Mouse (Mus musculus) kidney, adult 2 months (tissue): Measurements from ENCODE around the gene Pdilt. TPM values are rescaled to one million over a fixed set of nuclear protein-coding genes. Genes with fewer than 3 reads are reported as not detected.
"Not testable (repeated sequence)": the region's sequence is repeated elsewhere in the genome, so short reads cannot be mapped to it uniquely, and the experiment has no call there.

Experiments used
- DNase-seq: peaks from one replicate; pipeline ENCODE4 v3.0.0; 2021
- H3K27ac ChIP-seq: fragments of 200-500 bp; 2 replicates; pipeline ENCODE4 v1.5.1; 2012; ENCODE audit warnings: low read depth, low read length, control low read depth, inconsistent platforms; ENCODE audit not compliant: insufficient read depth
- H3K27me3 ChIP-seq: fragments of 200-500 bp; replicated peaks from 2 replicates; pipeline ENCODE4 v1.6.1; 2012; ENCODE audit warnings: mild to moderate bottlenecking, moderate library complexity, low read length, inconsistent platforms; ENCODE audit not compliant: control insufficient read depth, insufficient read depth
- H3K36me3 ChIP-seq: fragments of 200-500 bp; 2 replicates; pipeline ENCODE4 v1.6.1; 2012; ENCODE audit warnings: mild to moderate bottlenecking, moderate library complexity, low read length, inconsistent platforms; ENCODE audit not compliant: control insufficient read depth, insufficient read depth
- H3K4me1 ChIP-seq: fragments of 200-500 bp; 2 replicates; pipeline ENCODE4 v1.6.1; 2011; ENCODE audit warnings: low read length; ENCODE audit not compliant: control insufficient read depth, insufficient read depth
- H3K4me3 ChIP-seq: fragments of 200-500 bp; 2 replicates; pipeline ENCODE4 v1.5.1; 2011; ENCODE audit warnings: mild to moderate bottlenecking, low read depth, low read length, control low read depth; ENCODE audit not compliant: insufficient read depth
- CTCF ChIP-seq: fragments of 200-500 bp; conservative IDR thresholded peaks from 2 replicates; pipeline ENCODE4 v1.5.1; 2011; ENCODE audit warnings: low read depth, mild to moderate bottlenecking, control low read depth, low read length, moderate library complexity, mixed read lengths; ENCODE audit not compliant: insufficient read depth, insufficient read length
- POLR2A ChIP-seq: fragments of 200-500 bp; IDR thresholded peaks from one replicate; pipeline ENCODE4 v1.6.1; 2011; ENCODE audit warnings: low read depth, low read length, control low read depth
- WGBS: fragments of 180-500 bp; shearing (Covaris S2); methylation state at CpG from one replicate; pipeline ENCODE4 v1.1.7; 2018; 5-methylcytosine and 5-hydroxymethylcytosine counted together
- polyA plus RNA-seq: library from polyadenylated mRNA; depleted of rRNA; stranded (reverse); fragments of >200 nt; gene quantifications from 2 replicates; pipeline ENCODE4 v1.2.3, GENCODE M21; 2012; rRNA removed

The Pdilt gene
- polyA plus RNA-seq, result 1.4 and 2.2 TPM in 2 replicates

DNA sequence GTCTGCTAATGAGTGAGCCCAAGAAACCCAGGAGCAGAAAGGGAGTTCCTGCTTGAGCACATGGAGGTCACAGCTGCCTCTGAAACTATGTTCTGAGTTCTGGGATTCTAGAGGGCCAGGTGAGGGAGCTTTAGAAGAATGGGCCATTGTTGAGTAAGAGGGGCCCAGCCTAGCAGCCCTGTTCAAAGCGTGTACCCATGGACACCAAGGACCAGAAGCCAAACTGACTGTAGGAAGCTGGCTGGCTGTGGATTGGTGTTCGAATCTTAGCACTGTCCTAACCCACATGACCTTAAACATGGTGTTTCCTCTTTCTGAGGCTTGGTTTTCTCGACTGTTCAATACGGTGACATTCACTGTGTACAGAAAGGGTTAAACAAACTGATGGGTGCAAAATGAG is at the start of gene Pdilt:
TSS of gene Pdilt (minus strand) at position 101 of the 400 bp plus-strand sequence.
- peaks cover 36% of the 10 kb centered on the region for H3K4me1 ChIP-seq
- TF ChIP-seq CTCF, result no peak
- no peak for TF ChIP-seq POLR2A
- no peaks in the 10 kb centered on the region for H3K27me3 ChIP-seq
- H3K27ac ChIP-seq, result peak within 1 kb of the TSS; percentile 93
- no peak within 1 kb of the TSS for H3K4me3 ChIP-seq
- DNase-seq, result no peak
- WGBS, result 71% methylated on average over 4 of the region's 4 CpGs
- no peaks in the 10 kb centered on the region for H3K36me3 ChIP-seq

DNA sequence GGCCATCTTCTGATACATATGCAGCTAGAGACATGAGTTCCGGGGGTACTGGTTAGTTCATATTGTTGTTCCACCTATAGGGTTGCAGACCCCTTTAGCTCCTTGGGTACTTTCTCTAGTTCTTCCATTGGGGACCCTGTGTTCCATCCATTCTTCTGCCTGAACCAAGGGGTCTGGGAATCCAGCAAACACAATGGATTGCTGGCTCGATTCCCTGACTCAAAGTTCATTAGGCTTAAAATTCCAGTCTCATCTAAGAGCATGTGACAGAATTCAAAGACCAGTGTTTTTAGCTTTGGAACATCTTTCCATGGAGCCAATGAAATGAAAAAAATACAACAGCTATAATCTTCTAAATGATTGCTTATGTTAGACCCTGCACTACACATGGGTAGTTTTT is 39.2 kb upstream of the Pdilt start:
- WGBS, result 61% methylated on average over 2 of the region's 2 CpGs
- peak; percentile 76 for DNase-seq
- H3K27ac ChIP-seq, result peak overlapping the region; percentile 92

DNA sequence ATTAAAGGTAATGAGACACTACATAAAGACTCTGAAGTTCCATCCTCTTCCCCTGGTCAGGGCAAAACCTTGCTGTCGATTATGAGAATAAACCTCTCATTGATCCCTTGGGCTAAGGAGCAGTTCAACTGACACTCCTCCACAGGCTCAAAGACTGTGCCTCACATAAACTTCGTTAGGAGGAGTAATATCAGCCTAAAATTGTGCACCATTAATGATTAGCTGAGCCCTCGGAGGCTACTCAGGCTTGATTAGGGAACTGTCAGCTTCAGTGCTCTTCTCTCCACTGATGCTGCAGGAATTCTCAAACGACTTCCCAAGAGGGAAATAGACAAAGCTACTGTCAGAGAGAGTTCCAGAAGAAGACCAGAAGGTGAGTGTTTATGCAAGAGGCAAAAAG is 38.2 kb upstream of the Pdilt start:
- peak overlapping the region; percentile 70 for H3K4me3 ChIP-seq
- H3K36me3 ChIP-seq, result peaks cover 14% of the 10 kb centered on the region; the same call in 1 of the 2 replicates
- no peak for TF ChIP-seq CTCF
- no peak for TF ChIP-seq POLR2A
- H3K27ac ChIP-seq, result peak overlapping the region; percentile 98
- no peaks in the 10 kb centered on the region for H3K27me3 ChIP-seq
- H3K4me1 ChIP-seq, result peaks cover 23% of the 10 kb centered on the region
- peak; percentile 77 for DNase-seq
- 27% methylated on average over 4 of the region's 4 CpGs for WGBS

More for the DNA sequence above, 39.2 kb upstream of the Pdilt start:
- Histone ChIP-seq H3K4me1 (peaks cover 25% of the 10 kb centered on the region), H3K4me3 (peak overlapping the region; percentile 79), H3K36me3 (peaks cover 16% of the 10 kb centered on the region; the same call in 1 of the 2 replicates)
- H3K27me3 ChIP-seq, result not testable (repeated sequence)

DNA sequence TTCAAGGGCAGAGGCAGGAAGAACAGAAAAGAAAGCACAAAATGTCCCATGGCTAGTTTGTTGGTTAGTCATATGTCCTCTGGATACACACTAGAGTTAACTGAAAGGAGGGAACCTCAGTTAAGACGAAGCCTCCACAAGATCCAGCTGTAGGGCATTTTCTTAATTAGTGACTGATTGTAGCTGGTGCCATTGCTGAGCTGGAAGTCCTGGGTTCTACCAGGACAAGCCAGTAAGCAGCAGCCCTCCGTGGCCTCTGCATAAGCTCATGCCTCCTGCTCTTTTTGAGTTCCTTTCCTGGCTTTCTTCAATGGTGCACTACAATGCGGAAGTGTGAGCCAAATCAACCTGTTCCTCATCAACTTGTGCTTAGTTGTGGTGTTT is 37.2 kb upstream of the Pdilt start:
- Histone ChIP-seq H3K27me3 (no peaks in the 10 kb centered on the region), H3K4me1 (peaks cover 22% of the 10 kb centered on the region), H3K36me3 (peaks cover 11% of the 10 kb centered on the region; the same call in 1 of the 2 replicates), H3K4me3 (no peak overlapping the region), H3K27ac (peak overlapping the region; percentile 98)
- 49% methylated on average over 3 of the region's 3 CpGs for WGBS
- DNase-seq, result peak; percentile 73
- TF ChIP-seq CTCF, result no peak
- TF ChIP-seq POLR2A, result peak; percentile 10

DNA sequence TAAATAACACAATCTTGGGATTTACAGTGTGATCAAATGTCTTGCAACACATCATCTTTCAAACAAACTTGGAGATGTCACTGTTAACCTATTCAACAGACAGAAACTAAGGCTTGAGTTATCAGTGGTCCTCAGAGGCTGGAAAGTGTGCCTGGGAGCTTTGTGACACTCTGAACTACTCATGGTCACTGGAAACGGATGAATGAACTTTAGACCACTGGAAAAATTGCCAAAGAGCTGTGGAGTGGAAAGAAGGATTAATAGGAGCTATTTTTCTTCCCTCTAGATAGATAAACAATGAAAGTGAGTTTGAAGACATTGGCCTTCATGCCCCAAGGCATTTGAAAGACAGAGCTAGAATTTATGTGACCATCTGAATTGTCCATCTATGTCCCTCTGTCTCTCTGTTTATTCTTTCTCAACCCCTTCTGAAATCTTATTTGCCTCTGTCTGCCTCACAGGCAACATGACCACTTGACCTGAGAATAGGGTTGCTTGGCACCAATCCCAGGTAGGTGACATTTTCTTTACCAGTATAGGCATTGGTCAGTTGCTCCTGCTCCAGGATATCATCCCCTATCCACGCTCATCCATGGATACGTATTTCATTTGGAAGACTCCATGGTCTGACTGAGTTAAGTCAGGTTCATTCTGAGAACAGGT is 36.6 kb upstream of the Pdilt start:
- H3K4me1 ChIP-seq, result peaks cover 22% of the 10 kb centered on the region
- peak overlapping the region; percentile 98 for H3K27ac ChIP-seq
- H3K36me3 ChIP-seq, result peaks cover 9% of the 10 kb centered on the region; the same call in 1 of the 2 replicates
- TF ChIP-seq POLR2A (no peak), CTCF (no peak)
- DNase-seq, result peak; percentile 86
- WGBS, result 52% methylated on average over 3 of the region's 3 CpGs
- H3K27me3 ChIP-seq, result no peaks in the 10 kb centered on the region
- H3K4me3 ChIP-seq, result no peak overlapping the region

DNA sequence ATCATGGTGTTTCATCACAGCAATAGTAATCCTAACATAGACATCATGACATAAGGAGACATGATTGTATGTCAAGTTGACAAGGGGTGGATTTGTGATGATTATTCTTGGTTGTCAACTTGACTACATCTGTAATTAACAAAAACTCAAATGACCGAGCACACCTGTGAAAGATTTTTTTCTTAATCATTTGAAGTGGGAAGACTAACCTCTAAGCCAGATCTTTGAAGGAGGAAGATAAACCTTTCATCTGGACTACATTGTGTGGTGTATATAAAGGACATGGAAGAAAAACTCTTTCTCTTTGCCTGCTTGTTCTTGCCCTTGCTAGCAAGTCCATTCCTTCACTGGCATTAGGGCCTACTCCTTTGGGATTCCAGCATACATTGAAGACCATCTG is 30.8 kb upstream of the Pdilt start, which contains the start of gene Acsm2:
TSS of gene Acsm2 (plus strand) at position 301 of the 400 bp plus-strand sequence.
- Histone ChIP-seq H3K4me3 (no peak within 1 kb of the TSS), H3K4me1 (peaks cover 10% of the 10 kb centered on the region), H3K36me3 (no peaks in the 10 kb centered on the region), H3K27me3 (no peaks in the 10 kb centered on the region), H3K27ac (no peak within 1 kb of the TSS)
- no peak for DNase-seq
- WGBS, result 81% methylated on average over 1 of the region's 1 CpGs
- TF ChIP-seq POLR2A (no peak), CTCF (no peak)

DNA sequence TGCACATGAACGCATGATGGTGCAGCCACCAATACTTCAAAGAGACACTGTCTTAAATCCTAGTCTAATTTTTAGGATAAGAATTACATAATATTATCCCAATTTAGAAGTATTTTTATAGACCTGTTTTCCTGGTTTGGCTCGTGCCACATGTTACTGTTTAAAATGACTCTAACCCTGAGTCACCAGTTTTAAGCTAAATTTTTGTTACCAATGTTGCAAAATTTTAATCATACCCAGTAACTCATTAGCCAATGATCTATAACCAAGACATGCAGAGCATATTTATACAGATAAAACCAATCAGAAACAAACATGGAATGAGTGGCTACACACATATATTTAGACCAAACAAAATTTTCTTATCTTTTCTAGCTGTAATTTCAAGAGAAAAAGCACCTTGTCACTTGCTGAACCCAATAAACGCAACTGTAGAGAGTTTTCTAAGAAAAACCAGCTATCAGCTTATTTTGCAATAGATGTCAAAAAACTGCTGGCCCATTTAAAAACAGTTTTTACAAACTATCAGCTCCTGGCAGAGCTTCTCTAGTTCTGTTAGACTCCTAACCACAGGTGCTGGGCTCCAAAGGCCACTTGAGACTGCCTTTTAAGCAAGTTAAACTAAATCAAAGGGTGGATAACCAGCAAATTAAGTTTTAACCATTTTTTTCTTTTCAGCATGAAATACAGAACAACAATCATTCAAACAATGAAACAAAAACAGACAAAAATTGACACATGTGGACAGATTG is 27.4 kb upstream of the Pdilt start:
- Histone ChIP-seq H3K4me3 (no peak overlapping the region), H3K4me1 (peaks cover 2% of the 10 kb centered on the region; the same call in 1 of the 2 replicates), H3K27ac (peak overlapping the region; percentile 74), H3K36me3 (no peaks in the 10 kb centered on the region), H3K27me3 (no peaks in the 10 kb centered on the region)
- TF ChIP-seq CTCF (no peak), POLR2A (no peak)
- WGBS, result 52% methylated on average over 3 of the region's 3 CpGs
- DNase-seq, result peak; percentile 78
